Mouse (Mus musculus): Measurements from ENCODE around the gene Mrpl23.

- TF ChIP-seq CTCF (IDR thresholded peaks at IDR 0.05; ENCODE audit: low read depth) (no peak), EP300 (IDR thresholded peaks at IDR 0.05; ENCODE audit: low read depth) (no peak)
Measured at GRCm38 (mm10) chr7:142548706-142549105, 16.2 kb downstream of the Mrpl23 start.

Data from liver, postnatal 0 days (tissue).